Mouse (Mus musculus) myocyte (in vitro differentiated cells): Measurements from ENCODE around the gene Edaradd. TPM values are rescaled to one million over a fixed set of nuclear protein-coding genes. Genes with fewer than 3 reads are reported as not detected.

Experiments
- H3K27me3 ChIP-seq: one replicate; pipeline ENCODE4 v1.6.1; 2011; ENCODE audit not compliant: control insufficient read depth, insufficient read depth, insufficient read length
- H3K36me3 ChIP-seq: one replicate; pipeline ENCODE4 v1.6.1; 2011; ENCODE audit not compliant: control insufficient read depth, insufficient read depth
- H3K4me2 ChIP-seq: one replicate; pipeline ENCODE4 v1.6.1; 2011; ENCODE audit warnings: low read depth, control low read depth
- H3K4me3 ChIP-seq: one replicate; pipeline ENCODE4 v1.5.1; 2011; ENCODE audit warnings: mild to moderate bottlenecking, control low read depth, moderate library complexity
- H3K79me2 ChIP-seq: one replicate; pipeline ENCODE4 v1.6.1; 2011; ENCODE audit not compliant: control insufficient read depth, insufficient read depth
- H3ac ChIP-seq: one replicate; pipeline ENCODE4 v1.6.1; 2011; ENCODE audit not compliant: control insufficient read depth, insufficient read length
- CEBPB ChIP-seq: IDR thresholded peaks from 2 replicates; pipeline ENCODE4 v1.6.1; 2011; ENCODE audit warnings: mild to moderate bottlenecking, moderate library complexity; ENCODE audit not compliant: poor library complexity, insufficient read depth, severe bottlenecking
- E2F4 ChIP-seq: IDR thresholded peaks from one replicate; pipeline ENCODE4 v1.6.1; 2011; ENCODE audit warnings: mild to moderate bottlenecking, control low read depth, moderate library complexity; ENCODE audit not compliant: insufficient read depth
- MAX ChIP-seq: IDR thresholded peaks from one replicate; pipeline ENCODE4 v1.6.1; 2011; ENCODE audit warnings: low read depth, mild to moderate bottlenecking, control low read depth
- MYOD1 ChIP-seq, 3 experiments: IDR thresholded peaks; one replicate each; pipeline ENCODE4 v1.6.1; 2011; ENCODE audit warnings: control low read depth in 2 of 3, low read depth in 2 of 3, mild to moderate bottlenecking in 2 of 3, moderate library complexity in 1 of 3; ENCODE audit not compliant: insufficient read length in 2 of 3, control insufficient read depth in 1 of 3
- MYOG ChIP-seq, 3 experiments: IDR thresholded peaks; one replicate each; pipeline ENCODE4 v1.6.1; 2011; ENCODE audit warnings: control low read depth in 2 of 3, low read depth in 2 of 3, mild to moderate bottlenecking in 2 of 3; ENCODE audit not compliant: insufficient read length in 2 of 3, control insufficient read depth in 1 of 3, insufficient read depth in 1 of 3
- POLR2A ChIP-seq: IDR thresholded peaks from one replicate; pipeline ENCODE4 v1.6.1; 2011; ENCODE audit warnings: low read depth, mild to moderate bottlenecking, control low read depth, moderate library complexity; ENCODE audit not compliant: insufficient read length
- POLR2AphosphoS2 ChIP-seq: IDR thresholded peaks from one replicate; pipeline ENCODE4 v1.6.1; 2011; ENCODE audit warnings: low read depth, control low read depth; ENCODE audit not compliant: insufficient read length
- REST ChIP-seq: IDR thresholded peaks from one replicate; pipeline ENCODE4 v1.6.1; 2011; ENCODE audit warnings: mild to moderate bottlenecking, control low read depth, moderate library complexity; ENCODE audit not compliant: insufficient read depth, insufficient read length
- SRF ChIP-seq: IDR thresholded peaks from one replicate; pipeline ENCODE4 v1.6.1; 2011; ENCODE audit warnings: low read depth; ENCODE audit not compliant: control insufficient read depth, insufficient read length
- TCF12 ChIP-seq: IDR thresholded peaks from one replicate; pipeline ENCODE4 v1.6.1; 2011; ENCODE audit warnings: mild to moderate bottlenecking, control low read depth; ENCODE audit not compliant: poor library complexity, insufficient read depth, severe bottlenecking
- TCF3 ChIP-seq: IDR thresholded peaks from one replicate; pipeline ENCODE4 v1.6.1; 2011; ENCODE audit warnings: low read depth, control low read depth; ENCODE audit not compliant: insufficient read length
- USF1 ChIP-seq: IDR thresholded peaks from one replicate; pipeline ENCODE4 v1.6.1; 2011; ENCODE audit warnings: low read depth, mild to moderate bottlenecking, control low read depth, moderate library complexity
- polyA plus RNA-seq: library from polyadenylated mRNA; unstranded; fragments of >200 nt; fragmentation: generic; extraction: Trizol; gene quantifications from one replicate; pipeline ENCODE4 v1.2.1, GENCODE M21; 2012; ENCODE audit warnings: missing spikeins

Edaradd gene
- polyA plus RNA-seq, 1 experiment = not detected

DNA sequence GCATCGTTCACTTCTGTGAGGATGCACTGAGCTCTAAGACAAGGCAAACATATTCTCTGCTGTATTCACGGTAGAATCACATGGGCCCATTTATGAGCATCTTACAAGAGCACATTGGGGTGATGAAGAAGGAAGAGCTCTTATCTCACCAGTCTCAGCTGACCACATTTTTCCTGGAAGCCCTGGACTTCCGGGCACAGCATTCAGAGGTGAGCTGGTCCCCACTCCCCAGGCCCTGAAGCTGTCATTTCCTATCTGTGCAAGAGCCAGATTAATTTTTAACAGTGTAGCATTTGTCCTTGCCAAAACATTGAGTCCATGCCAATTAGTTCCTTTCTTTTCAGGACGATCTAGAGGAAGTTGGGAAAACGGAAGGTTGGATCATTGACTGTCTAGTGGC, 86.4 kb downstream of the Edaradd start:
- H3K4me2 ChIP-seq = no peak overlapping the region
- H3K4me3 ChIP-seq = no peak overlapping the region
- no peaks in the 10 kb centered on the region for H3K27me3 ChIP-seq
- H3ac ChIP-seq = no peak overlapping the region
- peaks cover 47% of the 10 kb centered on the region for H3K36me3 ChIP-seq
- no peak for TF ChIP-seq CEBPB
- TF ChIP-seq POLR2AphosphoS2 = no peak
- no peak for TF ChIP-seq E2F4
- no peak for TF ChIP-seq POLR2A
- no peak for TF ChIP-seq REST
- no peak for TF ChIP-seq MAX
- TF ChIP-seq USF1 = no peak
- TF ChIP-seq TCF3 = no peak
- no peak for TF ChIP-seq TCF12
- TF ChIP-seq MYOG (IDR thresholded peaks at IDR 0.05; ENCODE audit: control insufficient read depth in 1 of 3, insufficient read depth in 1 of 3, insufficient read length in 2 of 3, low read depth in 2 of 3) = no peak
- TF ChIP-seq MYOD1 (IDR thresholded peaks at IDR 0.05; ENCODE audit: control insufficient read depth in 1 of 3, insufficient read length in 2 of 3, low read depth in 2 of 3) = no peak
- TF ChIP-seq SRF = no peak
- no peaks in the 10 kb centered on the region for H3K79me2 ChIP-seq

DNA sequence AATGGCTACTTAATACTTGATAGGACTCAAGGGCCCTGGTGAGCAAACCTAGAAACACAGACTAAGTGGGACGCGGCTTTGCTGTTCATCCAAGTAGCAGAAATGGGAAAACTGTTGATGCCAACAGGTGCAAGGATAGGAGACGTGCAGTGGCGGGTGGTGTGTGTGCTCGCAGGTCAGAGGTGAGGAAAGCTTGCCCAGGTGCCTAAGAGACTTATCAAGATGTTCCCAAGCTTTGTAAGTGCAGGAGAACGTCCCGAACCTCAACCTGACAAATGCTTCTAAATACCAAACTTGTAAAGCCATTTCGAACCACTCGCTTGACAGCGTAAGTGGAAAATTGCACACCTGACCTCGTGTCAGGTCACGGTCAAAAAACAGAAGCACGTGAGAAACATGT, 91.7 kb downstream of the Edaradd start:
- no peak overlapping the region for H3ac ChIP-seq
- H3K27me3 ChIP-seq = no peaks in the 10 kb centered on the region
- no peak overlapping the region for H3K4me3 ChIP-seq
- no peak overlapping the region for H3K4me2 ChIP-seq
- TF ChIP-seq SRF (no peak), POLR2A (no peak), USF1 (no peak), MYOG (IDR thresholded peaks at IDR 0.05; ENCODE audit: control insufficient read depth in 1 of 3, insufficient read depth in 1 of 3, insufficient read length in 2 of 3, low read depth in 2 of 3) (no peak), TCF3 (no peak), MYOD1 (IDR thresholded peaks at IDR 0.05; ENCODE audit: control insufficient read depth in 1 of 3, insufficient read length in 2 of 3, low read depth in 2 of 3) (no peak), CEBPB (no peak), POLR2AphosphoS2 (no peak), TCF12 (no peak), MAX (no peak), E2F4 (no peak), REST (no peak)
- H3K79me2 ChIP-seq = no peaks in the 10 kb centered on the region
- peaks cover 65% of the 10 kb centered on the region for H3K36me3 ChIP-seq

Other genes starting within 250 kb of the Edaradd start
- gene Actn2, start 179.7 kb downstream of the Edaradd start, polyA plus RNA-seq = 147 TPM
- gene Heatr1, start 125.4 kb downstream of the Edaradd start, polyA plus RNA-seq = 23.6 TPM
- gene Lgals8, start 55.5 kb downstream of the Edaradd start, polyA plus RNA-seq = 27.7 TPM
- gene Ero1lb, start 45.4 kb upstream of the Edaradd start, polyA plus RNA-seq = 1.4 TPM